Mouse (Mus musculus) lung, adult 18-20 months (tissue): ENCODE measurements around the gene Xpa.

Experiments
- DNase-seq, 2 experiments: peaks; one replicate each; pipeline ENCODE4 v3.0.0; 2022; ENCODE audit warnings: mixed read lengths in 2 of 2

Gene Xpa

GRCm38 (mm10) chr4:46195781-46196487 lies at the start of gene Xpa:
Gene Xpa (minus strand): TSS chr4:46196311.
- DNase-seq, result peak; percentile 94 to 96

GRCm38 (mm10) chr4:46235871-46236270 lies 39.8 kb upstream of the Xpa start:
- DNase-seq, result no peak

GRCm38 (mm10) chr4:46234739-46235138 lies 38.6 kb upstream of the Xpa start:
- no peak for DNase-seq

GRCm38 (mm10) chr4:46226972-46227535 lies 30.9 kb upstream of the Xpa start:
- DNase-seq, result no peak

- DNase-seq, result no peak
Measured at GRCm38 (mm10) chr4:46221090-46221489, 25.0 kb upstream of the Xpa start.

- no peak for DNase-seq
Measured at GRCm38 (mm10) chr4:46202562-46203126, 6.5 kb upstream of the Xpa start.

GRCm38 (mm10) chr4:46201834-46202561 lies 5.9 kb upstream of the Xpa start:
- peak; percentile 48 to 66 for DNase-seq

- no peak for DNase-seq
Measured at GRCm38 (mm10) chr4:46198064-46198463, 2.0 kb upstream of the Xpa start.

- no peak for DNase-seq
Measured at GRCm38 (mm10) chr4:46196513-46196912, 402 bp upstream of the Xpa start.

GRCm38 (mm10) chr4:46192011-46192410 lies 4.1 kb downstream of the Xpa start:
- DNase-seq, result peak in 1 of 2 experiments; percentile 37

- no peak for DNase-seq
Measured at GRCm38 (mm10) chr4:46186466-46186865, 9.6 kb downstream of the Xpa start.

GRCm38 (mm10) chr4:46185890-46186289 lies 10.2 kb downstream of the Xpa start:
- no peak for DNase-seq

GRCm38 (mm10) chr4:46185423-46185822 lies 10.7 kb downstream of the Xpa start:
- no peak for DNase-seq

- no peak for DNase-seq
Measured at GRCm38 (mm10) chr4:46182181-46182580, 13.9 kb downstream of the Xpa start.

GRCm38 (mm10) chr4:46181168-46181567 lies 14.9 kb downstream of the Xpa start:
- no peak for DNase-seq

- no peak for DNase-seq
Measured at GRCm38 (mm10) chr4:46177496-46177895, 18.6 kb downstream of the Xpa start.

GRCm38 (mm10) chr4:46177018-46177417 lies 19.1 kb downstream of the Xpa start:
- no peak for DNase-seq

- DNase-seq, result no peak
Measured at GRCm38 (mm10) chr4:46176313-46176712, 19.8 kb downstream of the Xpa start.

GRCm38 (mm10) chr4:46171761-46172160 lies 24.4 kb downstream of the Xpa start:
- no peak for DNase-seq

- DNase-seq, result no peak
Measured at GRCm38 (mm10) chr4:46165831-46166230, 30.3 kb downstream of the Xpa start.

GRCm38 (mm10) chr4:46164027-46164426 lies 32.1 kb downstream of the Xpa start:
- DNase-seq, result no peak

- DNase-seq, result no peak
Measured at GRCm38 (mm10) chr4:46151903-46152544, 44.1 kb downstream of the Xpa start.

GRCm38 (mm10) chr4:46146881-46147280 lies 49.2 kb downstream of the Xpa start:
- DNase-seq, result no peak
